Mouse (Mus musculus): ENCODE measurements around the gene Pgc. TPM values are rescaled to one million over a fixed set of nuclear protein-coding genes. Genes with fewer than 3 reads are reported as not detected.

The Pgc gene
- total and polyA plus RNA-seq, 2 experiments from 2014 or later = 0.14 to 0.21 TPM

DNA sequence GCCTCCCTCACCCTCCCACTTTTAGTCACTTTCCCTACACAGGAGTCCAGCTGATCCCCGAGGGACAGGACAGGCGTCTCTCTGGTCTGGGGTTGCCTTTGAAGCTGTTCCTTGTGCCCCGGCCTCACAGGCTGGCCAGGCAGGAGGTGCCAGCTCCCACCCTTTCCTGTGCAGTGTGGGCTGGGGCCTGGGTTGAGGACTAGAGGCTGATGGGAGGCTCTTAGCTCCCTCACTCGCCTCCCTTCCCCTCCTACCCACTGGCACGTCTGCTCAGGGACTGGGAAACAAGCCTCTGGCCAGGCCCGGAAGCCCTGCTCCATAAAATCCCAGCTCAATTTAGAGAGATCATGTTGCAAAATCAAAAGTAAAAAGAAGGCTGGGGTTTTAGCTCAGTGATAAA, 47.0 kb downstream of the Pgc start:
- no peaks in the 10 kb centered on the region for H3K36me3 ChIP-seq (ENCODE audit: insufficient read depth, low read length)
- no peaks in the 10 kb centered on the region for H3K9me3 ChIP-seq (ENCODE audit: low read length)
- no peak overlapping the region for H3K9ac ChIP-seq (replicated peaks; ENCODE audit: low read length)
- 71% methylated on average over 6 of the region's 6 CpGs for WGBS
- H3K4me2 ChIP-seq (ENCODE audit: low read depth, low read length) = no peak overlapping the region
- H3K4me1 ChIP-seq (ENCODE audit: insufficient read depth, low read length) = no peaks in the 10 kb centered on the region
- no peak overlapping the region for H3K4me3 ChIP-seq (ENCODE audit: low read length)
- ATAC-seq (no peak), DNase-seq (ENCODE audit: low spot score) (no peak)
- H3K27me3 ChIP-seq (ENCODE audit: insufficient read depth, low read length) = no peaks in the 10 kb centered on the region
- no peak for TF ChIP-seq CTCF (IDR thresholded peaks at IDR 0.05; ENCODE audit: low read depth)
- H3K27ac ChIP-seq = no peak overlapping the region

- no peaks in the 10 kb centered on the region for H3K4me1 ChIP-seq (ENCODE audit: insufficient read depth, low read length)
- no peaks in the 10 kb centered on the region for H3K27me3 ChIP-seq (ENCODE audit: insufficient read depth, low read length)
- no peaks in the 10 kb centered on the region for H3K9me3 ChIP-seq (ENCODE audit: low read length)
- H3K36me3 ChIP-seq (ENCODE audit: insufficient read depth, low read length) = no peaks in the 10 kb centered on the region
- H3K9ac ChIP-seq (replicated peaks; ENCODE audit: low read length) = no peak overlapping the region
- no peak for DNase-seq (ENCODE audit: low spot score)
- H3K27ac ChIP-seq = no peak overlapping the region
- no peak overlapping the region for H3K4me3 ChIP-seq (ENCODE audit: low read length)
- 68% methylated on average over 2 of the region's 2 CpGs for WGBS
- no peak overlapping the region for H3K4me2 ChIP-seq (ENCODE audit: low read depth, low read length)
- TF ChIP-seq CTCF (IDR thresholded peaks at IDR 0.05; ENCODE audit: low read depth) = no peak
- ATAC-seq = no peak
These were observed 50.5 kb downstream of the Pgc start for GRCm38 (mm10) chr17:47777141-47777540.

DNA sequence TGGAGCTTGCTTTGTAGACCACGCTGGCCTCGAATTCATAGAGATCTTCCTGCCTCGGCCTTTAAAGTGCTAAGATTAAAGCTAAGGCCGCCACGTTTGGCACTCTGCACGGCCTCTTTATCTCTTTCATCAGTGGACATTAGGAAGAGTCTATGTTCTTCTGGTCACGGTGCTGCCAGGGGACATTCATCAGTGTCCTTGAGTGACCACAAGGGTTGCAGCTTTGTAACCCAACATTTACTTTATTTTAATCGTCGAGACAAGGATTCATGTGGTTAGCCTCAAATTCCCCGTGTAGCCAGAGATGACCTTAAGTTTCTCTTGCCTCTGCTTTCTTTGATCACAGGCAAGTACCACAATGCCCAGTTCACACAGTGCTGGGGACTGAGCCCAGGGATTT, 53.8 kb downstream of the Pgc start:
- no peak overlapping the region for H3K4me3 ChIP-seq (ENCODE audit: low read length)
- H3K9me3 ChIP-seq (ENCODE audit: low read length) = no peaks in the 10 kb centered on the region
- no peak overlapping the region for H3K27ac ChIP-seq
- 83% methylated on average over 10 of the region's 10 CpGs for WGBS
- no peaks in the 10 kb centered on the region for H3K4me1 ChIP-seq (ENCODE audit: insufficient read depth, low read length)
- no peak overlapping the region for H3K9ac ChIP-seq (replicated peaks; ENCODE audit: low read length)
- no peaks in the 10 kb centered on the region for H3K36me3 ChIP-seq (ENCODE audit: insufficient read depth, low read length)
- DNase-seq (ENCODE audit: low spot score) (no peak), ATAC-seq (no peak)
- no peaks in the 10 kb centered on the region for H3K27me3 ChIP-seq (ENCODE audit: insufficient read depth, low read length)
- TF ChIP-seq CTCF (IDR thresholded peaks at IDR 0.05; ENCODE audit: low read depth) = no peak
- H3K4me2 ChIP-seq (ENCODE audit: low read depth, low read length) = no peak overlapping the region

GRCm38 (mm10) chr17:47782486-47782885, 55.8 kb downstream of the Pgc start:
- Histone ChIP-seq H3K4me3 (ENCODE audit: low read length) (no peak overlapping the region), H3K9ac (replicated peaks; ENCODE audit: low read length) (no peak overlapping the region), H3K9me3 (ENCODE audit: low read length) (no peaks in the 10 kb centered on the region), H3K36me3 (ENCODE audit: insufficient read depth, low read length) (no peaks in the 10 kb centered on the region), H3K4me2 (ENCODE audit: low read depth, low read length) (no peak overlapping the region), H3K27me3 (ENCODE audit: insufficient read depth, low read length) (no peaks in the 10 kb centered on the region), H3K27ac (no peak overlapping the region), H3K4me1 (ENCODE audit: insufficient read depth, low read length) (no peaks in the 10 kb centered on the region)
- no peak for TF ChIP-seq CTCF (IDR thresholded peaks at IDR 0.05; ENCODE audit: low read depth)
- DNase-seq (ENCODE audit: low spot score) (no peak), ATAC-seq (no peak)
- WGBS = 83% methylated on average over 3 of the region's 3 CpGs

DNA sequence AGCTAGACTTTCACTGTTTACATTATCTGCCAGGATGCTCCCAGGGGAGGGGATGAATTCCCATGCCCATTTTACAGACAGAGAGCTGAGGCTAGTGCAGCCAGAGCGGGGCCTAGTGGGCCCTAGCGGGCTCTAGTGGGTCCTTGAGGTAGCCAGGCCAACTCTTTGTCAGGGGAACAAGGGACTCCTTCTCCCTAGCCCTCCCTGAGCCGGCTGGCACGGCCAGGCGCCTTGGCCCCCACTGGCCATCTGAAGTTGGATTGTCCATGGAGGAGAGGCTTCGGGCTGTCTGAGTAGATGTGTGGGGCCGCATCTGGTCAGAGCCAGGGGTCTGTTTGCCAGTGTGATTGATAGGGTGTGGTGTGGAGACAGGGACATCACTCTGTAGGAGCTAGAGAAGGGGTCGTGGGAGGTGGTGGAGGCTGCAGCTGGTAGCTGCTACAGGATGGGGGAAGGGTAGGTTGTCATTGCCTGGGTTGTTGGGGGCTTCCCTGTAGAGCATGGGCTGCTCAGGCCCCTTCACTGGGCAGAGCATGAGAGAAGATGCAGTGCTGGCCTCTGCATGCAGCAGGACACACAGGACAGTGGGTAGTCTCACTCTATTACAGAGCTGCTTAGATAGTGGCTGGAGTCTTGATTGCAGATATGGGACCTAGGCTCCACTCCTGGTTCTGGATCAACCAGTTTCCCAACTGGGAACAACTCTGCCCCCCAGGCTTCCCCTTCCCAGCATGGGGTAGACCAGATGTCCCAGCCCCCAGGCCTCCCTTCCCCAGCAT, 57.0 kb downstream of the Pgc start:
- DNase-seq (ENCODE audit: low spot score) = no peak
- Histone ChIP-seq H3K9me3 (ENCODE audit: low read length) (no peaks in the 10 kb centered on the region), H3K9ac (replicated peaks; ENCODE audit: low read length) (no peak overlapping the region), H3K4me3 (ENCODE audit: low read length) (no peak overlapping the region), H3K4me1 (ENCODE audit: insufficient read depth, low read length) (no peaks in the 10 kb centered on the region), H3K4me2 (ENCODE audit: low read depth, low read length) (no peak overlapping the region), H3K27me3 (ENCODE audit: insufficient read depth, low read length) (no peaks in the 10 kb centered on the region), H3K36me3 (ENCODE audit: insufficient read depth, low read length) (no peaks in the 10 kb centered on the region), H3K27ac (no peak overlapping the region)
- no peak; the same call in 1 of the 2 replicates for ATAC-seq
- WGBS = 84% methylated on average over 8 of the region's 8 CpGs
- TF ChIP-seq CTCF (IDR thresholded peaks at IDR 0.05; ENCODE audit: low read depth) = no peak

Other genes with a start within 250 kb of the Pgc start
- 17.9 and 22.2 TPM in 2 replicates for gene Taf8, start 224.6 kb upstream of the Pgc start, total RNA-seq (2014; rRNA removed)
- 11.8 and 12.3 TPM in 2 replicates for gene Taf8, start 224.6 kb upstream of the Pgc start, polyA plus RNA-seq (2015; fragmentation: Nextera tagmentation; extraction: Ambion mirVana)
- 55.0 and 63.4 TPM in 2 replicates for gene Ccnd3, start 221.8 kb upstream of the Pgc start, total RNA-seq (2014; rRNA removed)
- gene Ccnd3, start 221.8 kb upstream of the Pgc start, polyA plus RNA-seq (2015; fragmentation: Nextera tagmentation; extraction: Ambion mirVana) = 69.3 and 71.5 TPM in 2 replicates
- gene Bysl, start 115.3 kb upstream of the Pgc start, total RNA-seq (2014; rRNA removed) = 20.2 and 25.7 TPM in 2 replicates
- 25.3 and 27.1 TPM in 2 replicates for gene Bysl, start 115.3 kb upstream of the Pgc start, polyA plus RNA-seq (2015; fragmentation: Nextera tagmentation; extraction: Ambion mirVana)
- 27.9 and 40.9 TPM in 2 replicates for gene Med20, start 115.3 kb upstream of the Pgc start, total RNA-seq (2014; rRNA removed)
- gene Med20, start 115.3 kb upstream of the Pgc start, polyA plus RNA-seq (2015; fragmentation: Nextera tagmentation; extraction: Ambion mirVana) = 27.3 and 27.9 TPM in 2 replicates
- 4.6 and 4.8 TPM in 2 replicates for gene Gm20517, start 115.3 kb upstream of the Pgc start, total RNA-seq (2014; rRNA removed)
- 1.2 and 1.6 TPM in 2 replicates for gene Gm20517, start 115.3 kb upstream of the Pgc start, polyA plus RNA-seq (2015; fragmentation: Nextera tagmentation; extraction: Ambion mirVana)
- gene Usp49, start 96.2 kb upstream of the Pgc start, total RNA-seq (2014; rRNA removed) = 20.7 and 25.5 TPM in 2 replicates
- gene Usp49, start 96.2 kb upstream of the Pgc start, polyA plus RNA-seq (2015; fragmentation: Nextera tagmentation; extraction: Ambion mirVana) = 4.2 and 4.9 TPM in 2 replicates
- 158 and 198 TPM in 2 replicates for gene Tomm6, start 38.5 kb upstream of the Pgc start, total RNA-seq (2014; rRNA removed)
- gene Tomm6, start 38.5 kb upstream of the Pgc start, polyA plus RNA-seq (2015; fragmentation: Nextera tagmentation; extraction: Ambion mirVana) = 343 and 371 TPM in 2 replicates
- 143 and 153 TPM in 2 replicates for gene Frs3, start 37.8 kb upstream of the Pgc start, total RNA-seq (2014; rRNA removed)
- 55.1 and 58.8 TPM in 2 replicates for gene Frs3, start 37.8 kb upstream of the Pgc start, polyA plus RNA-seq (2015; fragmentation: Nextera tagmentation; extraction: Ambion mirVana)
- 5.5 and 8.3 TPM in 2 replicates for gene Gm21981, start 32.4 kb upstream of the Pgc start, total RNA-seq (2014; rRNA removed)
- 0.79 and 0.85 TPM in 2 replicates for gene Gm21981, start 32.4 kb upstream of the Pgc start, polyA plus RNA-seq (2015; fragmentation: Nextera tagmentation; extraction: Ambion mirVana)
- 2.2 TPM in 1 of 2 replicates, not detected in the other for gene Prickle4, start 32.1 kb upstream of the Pgc start, total RNA-seq (2014; rRNA removed)
- gene Prickle4, start 32.1 kb upstream of the Pgc start, polyA plus RNA-seq (2015; fragmentation: Nextera tagmentation; extraction: Ambion mirVana) = 1.5 and 1.8 TPM in 2 replicates
- gene Tfeb, start 10.2 kb downstream of the Pgc start, total RNA-seq (2014; rRNA removed) = 10.0 and 13.2 TPM in 2 replicates
- 6.6 TPM in 2 replicates for gene Tfeb, start 10.2 kb downstream of the Pgc start, polyA plus RNA-seq (2015; fragmentation: Nextera tagmentation; extraction: Ambion mirVana)
- 14.7 and 38.7 TPM in 2 replicates for gene Mdfi, start 107.8 kb downstream of the Pgc start, total RNA-seq (2014; rRNA removed)
- gene Mdfi, start 107.8 kb downstream of the Pgc start, polyA plus RNA-seq (2015; fragmentation: Nextera tagmentation; extraction: Ambion mirVana) = 2.6 TPM in 2 replicates
- gene Foxp4, start 197.8 kb downstream of the Pgc start, total RNA-seq (2014; rRNA removed) = 109 and 128 TPM in 2 replicates
- 29.3 and 31.3 TPM in 2 replicates for gene Foxp4, start 197.8 kb downstream of the Pgc start, polyA plus RNA-seq (2015; fragmentation: Nextera tagmentation; extraction: Ambion mirVana)